Mouse (Mus musculus) stomach, postnatal 0 days (tissue): ENCODE results near the gene Epha10.

Experiments used
- CTCF ChIP-seq: IDR thresholded peaks from 2 replicates; pipeline ENCODE4 v1.5.1; 2016; ENCODE audit warnings: antibody characterized with exemption, low read depth, mild to moderate bottlenecking, moderate library complexity
- EP300 ChIP-seq: optimal IDR thresholded peaks from 2 replicates; pipeline ENCODE3; 2016; ENCODE audit warnings: antibody characterized with exemption

GRCm38 (mm10) chr4:124905971-124906822 lies 25.5 kb downstream of the Epha10 start:
- TF ChIP-seq CTCF (no peak), EP300 (no peak)
